1 mouse cellular context compared by ENCODE assay signal in genomic region chr1:64617715-64617984, GRCm38 (mm10).
TF ChIP-seq lines count a peak whose summit lies in the region.

No protein-coding gene starts in this region.

TF ChIP-seq in CH12.LX, 34 proteins besides CTCF, POLR2A, EP300 and RAD21 (continued from another document):
- TF ChIP-seq ZKSCAN1 (IDR thresholded peaks at IDR 0.05; ENCODE audit: borderline replicate concordance, low read depth, low read length) (no peak), USF1 (IDR thresholded peaks at IDR 0.05; ENCODE audit: low read depth, low read length) (no peak), UBTF (IDR thresholded peaks at IDR 0.05; ENCODE audit: low read depth, low read length) (no peak), PAX5 (IDR thresholded peaks at IDR 0.05; ENCODE audit: low read length) (no peak), BHLHE40 (IDR thresholded peaks at IDR 0.05; ENCODE audit: low read depth, low read length) (peak; percentile 48; the same call in 1 of the 2 replicates), ZNF384 (IDR thresholded peaks at IDR 0.05; ENCODE audit: low read depth, low read length) (no peak), USF2 (conservative IDR thresholded peaks at IDR 0.05; ENCODE audit: low read depth, low read length) (no peak), E2F4 (IDR thresholded peaks at IDR 0.05; ENCODE audit: insufficient replicate concordance, low read depth, low read length) (no peak), ZMIZ1 (IDR thresholded peaks at IDR 0.05; ENCODE audit: low read depth, low read length) (no peak)
